Comparison of ENCODE assay signal across 8 mouse cellular contexts in genomic region chr19:53528131-53528621, GRCm38 (mm10). TPM values are rescaled to one million over a fixed set of nuclear protein-coding genes. Genes with fewer than 3 reads are reported as not detected.
DNase-seq lines count a peak whose midpoint lies in the region; ATAC-seq and TF ChIP-seq lines count a peak whose summit lies in the region.

No protein-coding gene starts in this region.

- no peak for TF ChIP-seq POLR2A in bone marrow macrophage, adult 2 months (IDR thresholded peaks at IDR 0.05; ENCODE audit: borderline replicate concordance, low read depth, low read length)

- H3K4me3 ChIP-seq in heart, postnatal 0 days (ENCODE audit: low read depth, low read length) = peak overlapping the region; percentile 71
- peak overlapping the region; percentile 77 for H3K4me3 ChIP-seq in bone marrow macrophage, adult 2 months (ENCODE audit: insufficient read depth, low read length)
- H3K4me3 ChIP-seq in hindbrain, embryonic 16.5 days (ENCODE audit: low read length) = peak overlapping the region; percentile 60
- H3K4me3 ChIP-seq in midbrain, postnatal 0 days (ENCODE audit: low read depth, low read length) = peak overlapping the region; percentile 50

- H3K27me3 ChIP-seq in heart, postnatal 0 days (ENCODE audit: control insufficient read depth, insufficient read depth, low read length) = no peaks in the 10 kb centered on the region
- H3K27me3 ChIP-seq in hindbrain, embryonic 16.5 days (replicated peaks; ENCODE audit: control insufficient read depth, insufficient read depth, low read length) = peaks cover 21% of the 10 kb centered on the region
- peaks cover 26% of the 10 kb centered on the region for H3K27me3 ChIP-seq in midbrain, postnatal 0 days (ENCODE audit: insufficient read depth, low read length)

- H3K9ac ChIP-seq in heart, postnatal 0 days (replicated peaks; ENCODE audit: low read depth, low read length) = peak overlapping the region; percentile 71
- H3K9ac ChIP-seq in hindbrain, embryonic 16.5 days (ENCODE audit: low read depth, low read length) = peak overlapping the region; percentile 71
- peak overlapping the region; percentile 59 for H3K9ac ChIP-seq in midbrain, postnatal 0 days (replicated peaks; ENCODE audit: low read length, poor library complexity, severe bottlenecking)

- intact Hi-C loops in heart, postnatal 14 days (cut with DNase I) = loop anchor here (2.0 kb wide), 2 partner anchors 51 to 107 kb away; no protein-coding TSS in a partner anchor

- peaks cover 32% of the 10 kb centered on the region for H3K4me1 ChIP-seq in heart, postnatal 0 days (ENCODE audit: control insufficient read depth, insufficient read depth)
- peaks cover 3% of the 10 kb centered on the region for H3K4me1 ChIP-seq in bone marrow macrophage, adult 2 months (ENCODE audit: control insufficient read depth, insufficient read depth, low read length)
- peaks cover 11% of the 10 kb centered on the region for H3K4me1 ChIP-seq in hindbrain, embryonic 16.5 days (ENCODE audit: control insufficient read depth, insufficient read depth, low read depth, low read length)
- H3K4me1 ChIP-seq in midbrain, postnatal 0 days (ENCODE audit: insufficient read depth, low read length) = no peaks in the 10 kb centered on the region

- ATAC-seq in heart, postnatal 0 days (ENCODE audit: insufficient read depth, low read depth) = peak; percentile 3; the same call in 1 of the 2 replicates
- ATAC-seq in hindbrain, embryonic 16.5 days = peak; percentile 1; the same call in 1 of the 2 replicates
- ATAC-seq in midbrain, postnatal 0 days (ENCODE audit: low FRiP score) = no peak

- TF ChIP-seq CTCF in heart, postnatal 0 days (IDR thresholded peaks at IDR 0.05; ENCODE audit: low read depth) = no peak
- TF ChIP-seq CTCF in bone marrow macrophage, adult 2 months (IDR thresholded peaks at IDR 0.05; ENCODE audit: low read depth, low read length) = no peak
- TF ChIP-seq CTCF in midbrain, postnatal 0 days (IDR thresholded peaks at IDR 0.05) = no peak

- no peak for DNase-seq in heart, postnatal 0 days (ENCODE audit: low spot score)
- no peak for DNase-seq in heart, postnatal 14 days
- DNase-seq in midbrain, postnatal 0 days (ENCODE audit: low spot score) = no peak
- no peak for DNase-seq in frontal cortex, postnatal 10 days (ENCODE audit: low spot score in 2 of 2)
- no peak for DNase-seq in ovary, postnatal 36 days (ENCODE audit: low spot score)
- DNase-seq in ovary, postnatal 14 days (ENCODE audit: low spot score) = no peak

- WGBS in heart, postnatal 0 days = 4% methylated on average over 13 of the region's 13 CpGs
- WGBS in hindbrain, embryonic 16.5 days = 3% methylated on average over 13 of the region's 13 CpGs
- 2% methylated on average over 13 of the region's 13 CpGs for WGBS in midbrain, postnatal 0 days

- H3K27ac ChIP-seq in heart, postnatal 0 days (ENCODE audit: low read depth) = peak overlapping the region; percentile 75; the same call in 1 of the 2 replicates
- no peak overlapping the region for H3K27ac ChIP-seq in bone marrow macrophage, adult 2 months (ENCODE audit: insufficient read depth, low read depth, low read length)
- no peak overlapping the region for H3K27ac ChIP-seq in hindbrain, embryonic 16.5 days (ENCODE audit: low read depth, low read length)
- no peak overlapping the region for H3K27ac ChIP-seq in midbrain, postnatal 0 days (ENCODE audit: low read depth, low read length)

- H3K36me3 ChIP-seq in heart, postnatal 0 days (replicated peaks; ENCODE audit: control insufficient read depth, insufficient read depth, low read length) = no peaks in the 10 kb centered on the region
- no peaks in the 10 kb centered on the region for H3K36me3 ChIP-seq in hindbrain, embryonic 16.5 days (ENCODE audit: control insufficient read depth, insufficient read depth, low read length)
- no peaks in the 10 kb centered on the region for H3K36me3 ChIP-seq in midbrain, postnatal 0 days (ENCODE audit: insufficient read depth, low read length)

- TF ChIP-seq EP300 in heart, postnatal 0 days (IDR thresholded peaks at IDR 0.05; ENCODE audit: low read depth) = no peak

- peak overlapping the region; percentile 86 for H3K4me2 ChIP-seq in heart, postnatal 0 days (ENCODE audit: low read depth, low read length)
- H3K4me2 ChIP-seq in hindbrain, embryonic 16.5 days (ENCODE audit: low read length) = peak overlapping the region; percentile 93
- H3K4me2 ChIP-seq in midbrain, postnatal 0 days (ENCODE audit: low read depth, low read length, poor library complexity, severe bottlenecking) = peak overlapping the region; percentile 80

- no peaks in the 10 kb centered on the region for H3K9me3 ChIP-seq in heart, postnatal 0 days (replicated peaks; ENCODE audit: control insufficient read depth, low read length)
- no peaks in the 10 kb centered on the region for H3K9me3 ChIP-seq in hindbrain, embryonic 16.5 days (ENCODE audit: control insufficient read depth, low read length)
- no peaks in the 10 kb centered on the region for H3K9me3 ChIP-seq in midbrain, postnatal 0 days (ENCODE audit: low read length)

RNA-seq across cellular contexts. Expression of gene Dusp5, which starts 0.7 kb away (rescaled TPM):
- 15.9 and 20.8 TPM in 2 replicates for total RNA-seq in heart, postnatal 0 days (2014; rRNA removed; ENCODE audit: low replicate concordance)
- polyA plus RNA-seq in heart, postnatal 0 days (2015; fragmentation: Nextera tagmentation; extraction: Ambion mirVana) = 8.0 and 9.6 TPM in 2 replicates
- total RNA-seq in heart, postnatal 14 days (2021) = 10 to 100 TPM in 1 of 2 experiments, 1 to 10 TPM in 1; 9.9 to 10.0 TPM
- polyA plus RNA-seq in bone marrow macrophage, adult 2 months (2012; ENCODE audit: insufficient read depth, insufficient read length, missing spikeins) = 0.97 and 1.8 TPM in 2 replicates
- 7.6 and 8.2 TPM in 2 replicates for polyA plus RNA-seq in hindbrain, embryonic 16.5 days (2015; fragmentation: Nextera tagmentation; extraction: Ambion mirVana)
- 4.2 and 11.2 TPM in 2 replicates for total RNA-seq in midbrain, postnatal 0 days (2014; rRNA removed)
- polyA plus RNA-seq in midbrain, postnatal 0 days (2015; fragmentation: Nextera tagmentation; extraction: Ambion mirVana) = 2.2 and 2.5 TPM in 2 replicates
